Mouse (Mus musculus): ENCODE results near the gene Nlgn2. TPM values are rescaled to one million over a fixed set of nuclear protein-coding genes. Genes with fewer than 3 reads are reported as not detected.

Gene Nlgn2
- 10 to 100 TPM in 1 of 2 experiments, 1 to 10 TPM in 1; 7.9 to 10.4 TPM for total RNA-seq (2021)
- long read RNA-seq, experiment 1, partial matches to known transcripts: 0 of 4 reads
- long read RNA-seq, experiment 1, other reads (novel, unspliced or antisense): 4 of 4 reads
- long read RNA-seq, experiment 2, partial matches to known transcripts: 0 of 2 reads
- long read RNA-seq, experiment 2, other reads (novel, unspliced or antisense): 2 of 2 reads

DNA sequence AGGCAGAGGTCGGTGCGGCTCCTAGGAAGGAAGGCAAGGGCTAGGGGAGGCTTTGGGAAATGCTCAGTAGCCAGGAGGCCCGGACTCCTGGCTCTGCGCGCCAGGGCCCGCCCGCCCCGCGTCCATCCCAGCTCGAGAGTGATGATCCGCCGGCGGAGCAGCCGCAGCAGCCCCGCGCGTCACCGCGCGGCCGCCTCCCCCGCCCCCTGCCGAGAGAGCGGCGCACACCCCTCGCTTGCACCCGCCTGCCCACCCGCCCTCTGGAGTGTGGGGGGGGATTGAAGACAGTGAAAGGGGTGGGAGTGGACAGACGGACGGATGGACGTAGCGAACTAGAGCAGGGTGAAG is at the start of gene Nlgn2:
TSS of gene Nlgn2 (minus strand) at position 181 of the 348 bp plus-strand sequence.
- intact Hi-C loops (cut with DNase I): loop anchor here (2.0 to 5.0 kb wide), 2 partner anchors 35 to 40 kb away; partner anchors contain the start of gene Tmem95
- no peak for DNase-seq

DNA sequence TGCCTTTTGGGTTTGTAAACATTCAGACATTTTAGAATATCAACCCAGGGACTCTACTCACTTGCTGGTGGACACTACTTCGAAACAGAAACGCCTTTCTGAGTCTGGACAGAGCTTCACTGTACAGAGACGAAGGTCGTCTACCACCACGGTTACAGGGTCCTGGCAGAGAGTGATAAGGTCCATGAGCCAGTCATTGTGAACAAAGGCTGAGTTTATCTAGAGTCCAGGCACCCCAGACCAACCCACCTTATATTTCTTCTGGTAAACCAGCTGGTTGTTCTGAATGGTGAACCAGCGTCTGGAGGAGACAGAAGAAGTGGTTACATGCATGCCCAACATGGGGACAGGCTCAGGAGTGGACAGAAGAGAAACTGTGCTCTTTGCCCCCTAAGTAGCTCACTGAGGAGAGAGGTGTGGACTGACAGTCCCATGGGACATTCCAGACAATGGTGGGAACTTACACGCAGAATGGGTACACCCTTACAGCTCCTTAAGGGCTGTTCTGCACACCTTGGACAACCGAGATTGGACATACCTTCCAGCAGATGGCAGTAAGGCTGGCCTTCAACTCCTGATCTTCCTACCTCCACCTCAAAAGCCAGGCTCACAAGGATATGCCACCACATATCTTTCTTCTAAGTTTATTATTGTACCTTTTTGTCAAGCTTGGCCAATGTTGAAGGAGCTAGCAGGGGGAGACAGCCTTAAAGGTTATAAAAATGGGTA is 49.5 kb upstream of the Nlgn2 start:
- no peak for DNase-seq
- intact Hi-C loops (cut with DNase I): no loop called here

DNA sequence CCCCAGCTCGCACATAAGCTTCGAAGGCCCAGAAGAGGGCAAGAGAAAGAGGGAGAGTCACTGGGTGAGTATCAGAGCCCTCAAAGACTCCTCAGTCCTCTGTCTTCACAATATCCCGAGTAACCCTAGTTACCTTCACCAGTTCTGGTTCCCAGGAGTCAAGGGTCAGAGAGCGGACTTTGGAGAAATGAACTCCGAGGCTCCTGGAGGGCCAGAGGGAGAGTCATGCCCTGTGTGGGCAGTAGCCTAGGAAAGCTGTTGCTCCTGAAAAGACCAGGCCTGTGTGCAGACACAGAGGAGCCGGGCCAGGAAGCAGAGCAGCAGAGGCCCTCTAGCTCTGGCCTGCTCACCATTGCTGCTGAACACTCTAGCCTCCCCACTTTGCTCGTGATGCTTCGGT is 47.1 kb upstream of the Nlgn2 start:
- DNase-seq: no peak
- intact Hi-C loops (cut with DNase I): no loop called here

DNA sequence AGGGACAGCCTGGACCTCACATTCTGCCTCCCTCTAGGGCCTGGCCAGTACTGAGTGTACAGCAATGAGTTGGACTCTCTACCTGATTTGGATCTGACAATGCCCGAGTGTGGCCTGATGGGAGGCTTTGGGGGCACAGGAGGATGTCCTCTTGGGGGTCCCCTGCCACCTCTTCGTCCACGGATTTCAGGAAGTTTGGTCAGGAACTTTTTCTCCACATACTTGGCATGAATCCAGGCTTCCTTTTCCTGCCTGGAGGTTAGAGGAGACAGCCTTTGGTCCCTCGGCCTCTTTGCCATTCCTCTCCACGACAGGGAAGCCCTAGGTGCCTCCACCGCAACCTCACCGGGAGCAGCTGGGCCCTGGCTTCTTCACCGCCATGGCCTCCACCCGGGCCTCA is 46.7 kb upstream of the Nlgn2 start:
- DNase-seq: no peak
- intact Hi-C loops (cut with DNase I): no loop called here

DNA sequence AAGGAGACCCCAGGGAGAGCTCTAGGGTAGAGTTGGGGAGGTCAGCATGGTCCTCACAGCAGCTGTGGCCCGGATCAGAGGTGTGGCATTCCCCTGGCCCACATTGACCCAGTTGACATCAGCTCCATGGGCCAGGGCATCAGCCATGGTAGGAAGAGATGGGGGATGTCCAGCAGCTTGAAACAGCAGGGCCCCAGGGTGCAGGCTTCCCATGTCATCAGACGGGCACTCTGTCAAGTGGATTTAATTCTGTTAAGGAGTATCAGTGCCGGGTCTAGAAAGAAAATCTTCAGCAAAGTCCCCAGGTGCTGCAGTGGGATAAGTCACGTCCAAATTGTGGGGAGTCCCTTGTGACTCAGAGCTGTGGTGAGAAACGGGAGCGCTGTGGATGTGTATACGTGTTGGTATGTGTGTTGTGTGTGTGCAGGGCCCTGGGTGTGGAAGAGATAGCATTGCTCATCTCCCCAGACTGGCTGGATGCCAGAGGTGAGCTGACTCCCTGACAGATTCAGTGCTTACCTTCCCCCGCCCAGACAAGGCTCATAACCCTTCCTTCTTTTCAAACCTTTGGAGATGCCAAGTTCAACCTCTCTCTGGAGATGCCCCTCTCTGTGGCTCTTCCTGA is 46.1 kb upstream of the Nlgn2 start:
- intact Hi-C loops (cut with DNase I): no loop called here
- no peak for DNase-seq

DNA sequence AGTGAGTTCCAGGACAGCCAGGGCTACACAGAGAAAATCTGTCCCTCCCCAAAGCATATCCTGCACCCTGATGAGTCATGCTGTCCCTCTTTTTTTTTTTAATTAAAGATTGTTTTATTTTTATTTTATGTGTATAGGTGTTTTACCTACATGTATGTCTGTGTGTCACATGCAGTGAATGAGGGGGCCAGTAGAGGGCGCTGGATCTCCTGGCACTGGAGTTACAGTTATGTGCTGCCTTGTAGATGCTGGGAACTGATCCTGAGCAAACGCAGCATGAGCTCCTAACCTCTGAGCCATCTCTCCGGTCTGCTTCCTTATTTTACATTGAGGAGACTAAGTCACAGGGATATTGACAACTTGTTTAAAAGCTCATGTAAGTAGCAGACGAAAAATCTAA is 45.5 kb upstream of the Nlgn2 start:
- DNase-seq: peak in 1 of 2 experiments; percentile 43
- intact Hi-C loops (cut with DNase I): no loop called here

DNA sequence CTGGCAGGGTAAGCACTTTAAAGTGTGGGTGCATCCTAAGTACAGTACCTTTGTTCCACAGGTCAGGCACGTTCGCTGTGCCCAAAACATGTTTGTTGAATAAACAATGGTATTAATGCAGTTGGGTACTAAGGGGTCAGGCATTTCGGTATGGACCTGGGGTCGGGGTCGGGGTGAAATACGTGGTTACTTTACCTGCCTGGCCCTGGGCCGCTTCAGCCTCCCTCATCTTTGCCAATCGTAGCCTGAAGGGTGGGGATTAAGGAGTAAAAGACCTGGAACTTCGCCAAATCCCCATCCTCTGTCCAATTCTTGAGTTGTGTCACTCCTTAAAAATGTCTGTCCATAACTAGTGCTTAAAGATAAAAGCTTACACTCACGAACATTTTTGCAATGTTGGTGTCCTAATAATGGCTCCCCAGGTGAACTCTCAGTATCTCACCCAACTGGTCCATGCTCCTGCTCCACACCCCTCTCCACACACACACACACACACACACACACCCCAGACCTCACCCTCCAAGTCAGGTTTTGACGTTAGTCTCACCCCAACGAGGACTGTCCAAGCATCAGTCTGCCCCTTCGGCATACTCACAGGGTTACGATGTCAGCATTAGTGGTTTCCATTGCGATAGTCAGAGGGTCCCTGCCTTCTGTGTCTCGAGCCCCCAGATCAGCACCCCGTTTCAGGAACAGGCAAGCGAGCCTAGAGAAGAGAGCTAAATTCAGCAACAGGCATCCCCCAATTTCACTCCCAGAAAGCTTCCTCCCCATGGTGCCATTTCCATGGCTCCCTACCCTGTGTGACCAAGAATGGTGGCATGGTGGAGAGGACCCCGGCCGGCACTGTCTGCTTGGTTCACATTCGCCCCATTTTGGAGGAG is 44.4 kb upstream of the Nlgn2 start:
- DNase-seq: no peak
- intact Hi-C loops (cut with DNase I): loop anchor here (2.0 kb wide), 2 partner anchors 39 to 67 kb away; partner anchors contain the start of genes Eif5a and Slc2a4

DNA sequence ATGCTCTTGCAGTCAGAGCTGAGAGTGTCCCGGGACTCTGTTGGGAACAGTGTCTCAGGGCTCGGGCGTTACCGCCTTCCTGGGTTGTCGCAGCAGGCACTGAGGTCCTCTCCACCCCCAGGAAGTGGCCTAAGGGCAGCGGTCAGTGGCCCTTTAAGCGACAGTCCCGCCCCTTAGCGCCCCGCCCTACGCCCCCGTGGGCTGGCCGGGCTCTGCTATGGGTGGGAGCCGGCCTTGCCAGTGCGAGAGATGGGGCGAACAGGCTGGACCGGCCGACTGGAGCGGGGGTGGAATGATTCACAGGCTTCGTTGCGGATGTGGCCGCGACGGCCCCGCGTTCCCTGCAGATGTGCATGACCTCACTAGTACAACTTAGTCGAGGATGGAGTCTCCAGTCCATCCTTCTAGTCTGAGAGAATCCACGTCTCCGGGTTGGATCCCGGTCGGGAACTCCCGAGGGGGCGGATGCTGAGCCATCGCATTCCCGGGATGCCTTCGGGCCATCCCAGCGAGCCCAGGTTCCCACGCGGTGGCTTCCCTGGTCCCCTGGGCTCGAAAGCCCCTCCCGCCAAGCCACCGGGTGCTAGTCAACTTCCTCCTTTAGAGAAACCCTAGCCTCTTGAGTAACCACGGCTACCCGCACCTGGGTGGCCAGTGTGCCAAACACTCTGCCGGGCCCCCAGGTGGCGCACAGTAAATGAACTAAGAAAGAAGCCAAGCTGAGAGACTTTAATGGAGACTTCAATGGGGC is 43.4 kb upstream of the Nlgn2 start, which contains the start of gene Kctd11:
TSS of gene Kctd11 (minus strand) at position 554 of the 751 bp plus-strand sequence.
- intact Hi-C loops (cut with DNase I): loop anchor here (2.0 kb wide), 2 partner anchors 40 to 68 kb away; partner anchors contain the start of genes Eif5a and Slc2a4
- peak; percentile 92 for DNase-seq

DNA sequence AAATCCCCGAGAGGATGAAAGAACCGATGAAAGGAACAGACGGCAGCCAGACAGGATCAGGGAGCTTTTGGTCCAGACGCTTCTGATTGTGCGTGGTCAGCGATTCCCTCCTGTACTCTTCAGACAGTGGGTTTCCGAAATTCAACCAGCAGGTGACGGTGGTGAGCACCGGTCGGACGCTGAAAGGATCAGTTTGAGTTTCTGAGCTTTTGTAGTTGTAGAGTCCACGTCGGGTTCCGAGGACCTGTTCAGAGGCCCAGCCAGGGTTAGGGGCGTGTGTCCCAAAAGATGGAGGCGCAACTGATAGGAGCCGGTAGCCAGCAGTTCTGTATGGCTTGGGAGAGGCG is 42.9 kb upstream of the Nlgn2 start:
- intact Hi-C loops (cut with DNase I): loop anchor here (2.0 kb wide), 2 partner anchors 40 to 68 kb away; partner anchors contain the start of genes Eif5a and Slc2a4
- peak in 1 of 2 experiments; percentile 76 for DNase-seq

DNA sequence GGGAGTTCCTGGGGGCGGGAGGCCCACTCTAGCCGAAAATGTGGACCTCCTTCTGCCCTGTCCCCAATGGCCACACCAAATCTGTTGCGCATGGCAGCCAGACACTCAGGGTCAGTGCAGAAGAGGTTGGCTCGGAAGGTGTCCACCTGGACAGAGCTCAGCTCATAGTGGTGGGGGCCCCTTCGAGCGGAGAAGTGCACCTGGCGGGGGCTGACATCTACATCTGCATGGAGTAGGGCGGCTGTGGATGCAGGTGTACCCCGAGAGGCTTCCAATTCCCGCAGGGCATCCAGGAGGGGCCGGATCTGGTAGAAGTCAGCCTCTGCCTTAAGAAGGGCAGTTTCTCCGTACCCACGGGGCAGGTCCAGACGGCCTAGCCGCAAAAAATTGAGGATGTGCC is 42.1 kb upstream of the Nlgn2 start:
- intact Hi-C loops (cut with DNase I): loop anchor here (2.0 to 5.0 kb wide), 5 partner anchors 41 to 197 kb away; partner anchors contain the start of genes Eif5a, Nlgn2, Senp3 and Slc2a4
- DNase-seq: no peak

DNA sequence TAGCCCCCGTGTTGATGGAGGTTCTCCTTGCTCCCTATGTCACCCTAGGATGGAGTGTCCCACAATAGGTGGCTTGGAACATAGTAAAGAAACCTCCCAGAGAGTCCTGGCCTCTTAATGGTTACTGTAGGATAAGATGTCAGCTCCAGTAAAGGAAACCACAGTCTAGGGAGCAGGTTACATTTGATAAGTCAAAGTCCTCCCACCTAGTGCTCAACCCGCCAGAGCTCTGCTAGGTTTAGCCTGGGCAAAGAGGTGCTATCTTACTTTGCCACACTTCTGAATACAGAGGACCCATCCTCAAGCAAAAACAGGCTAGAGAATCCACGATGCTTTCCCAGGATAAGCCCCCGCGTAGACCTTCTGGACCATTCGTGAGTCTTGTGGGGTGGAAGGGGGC is 41.4 kb upstream of the Nlgn2 start:
- intact Hi-C loops (cut with DNase I): loop anchor here (5.0 kb wide), 3 partner anchors 42 to 197 kb away; partner anchors contain the start of genes Nlgn2, Senp3 and Tmem256
- no peak for DNase-seq

DNA sequence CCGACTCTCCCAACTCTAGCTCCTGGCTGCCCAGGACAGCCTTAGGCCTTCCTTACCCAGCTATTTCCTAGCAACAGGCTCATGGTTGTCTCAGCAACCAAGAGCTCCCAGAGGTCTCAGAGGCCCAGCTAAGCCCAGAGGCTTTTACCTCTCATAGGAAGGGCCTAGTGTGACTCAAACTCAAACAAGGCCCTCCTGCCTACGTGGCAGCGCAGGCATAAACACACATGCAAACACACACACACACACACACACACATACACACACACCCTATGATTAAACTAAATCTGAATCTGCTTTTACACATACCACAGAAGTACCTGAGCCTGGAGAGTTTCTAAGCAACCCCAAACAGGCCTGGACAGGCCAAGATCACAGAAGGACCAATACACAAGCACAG is 40.8 kb upstream of the Nlgn2 start:
- no peak for DNase-seq
- intact Hi-C loops (cut with DNase I): loop anchor here (5.0 kb wide), 3 partner anchors 41 to 196 kb away; partner anchors contain the start of genes Nlgn2, Senp3 and Tmem256

DNA sequence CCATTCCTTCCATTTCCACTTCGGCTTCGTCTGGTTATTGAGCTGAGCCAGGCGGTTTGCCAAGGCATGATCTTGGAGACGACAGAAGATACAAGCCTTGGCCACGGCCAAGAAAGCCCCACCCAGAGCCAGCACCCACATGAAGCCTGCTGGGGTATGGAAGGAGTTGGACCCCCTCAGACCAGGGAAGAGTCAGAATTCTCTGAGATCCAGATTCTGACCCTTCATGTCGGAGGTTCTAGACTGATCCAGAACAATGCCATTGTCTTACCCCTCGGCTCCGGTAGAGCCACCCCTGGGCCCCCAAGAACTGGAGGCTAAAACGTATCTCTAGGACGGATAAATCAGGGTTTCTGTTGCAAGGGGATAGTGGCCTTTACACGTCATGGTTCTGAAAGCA is 40.3 kb upstream of the Nlgn2 start, which contains the start of gene Tmem95:
TSS of gene Tmem95 (minus strand) at position 141 of the 400 bp plus-strand sequence.
- intact Hi-C loops (cut with DNase I): loop anchor here (2.0 to 5.0 kb wide), 5 partner anchors 41 to 196 kb away; partner anchors contain the start of genes Nlgn2, Senp3 and Tmem256
- DNase-seq: no peak

DNA sequence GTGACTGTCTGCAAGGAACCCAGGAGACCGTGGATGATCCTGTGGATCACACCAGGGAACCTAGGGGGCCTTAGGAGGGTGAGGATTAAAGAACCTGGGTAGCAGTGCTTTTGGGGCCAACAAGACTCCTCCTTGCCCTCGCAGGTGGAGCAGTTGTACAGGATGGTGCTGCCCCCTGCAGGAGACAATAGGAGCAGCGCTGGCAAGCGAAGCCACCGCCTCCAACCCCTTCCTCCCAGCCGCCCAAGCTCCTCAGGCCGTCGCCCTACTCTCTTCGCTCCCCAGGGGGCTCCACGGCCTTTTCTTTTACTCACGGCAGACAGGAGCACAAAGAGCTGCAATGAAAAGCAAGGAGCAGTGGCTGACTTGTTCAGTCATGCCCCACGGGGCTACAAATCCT is 39.3 kb upstream of the Nlgn2 start:
- intact Hi-C loops (cut with DNase I): loop anchor here (2.0 to 5.0 kb wide), 5 partner anchors 40 to 195 kb away; partner anchors contain the start of genes Nlgn2, Senp3 and Tmem256
- peak; percentile 89 to 93 for DNase-seq

DNA sequence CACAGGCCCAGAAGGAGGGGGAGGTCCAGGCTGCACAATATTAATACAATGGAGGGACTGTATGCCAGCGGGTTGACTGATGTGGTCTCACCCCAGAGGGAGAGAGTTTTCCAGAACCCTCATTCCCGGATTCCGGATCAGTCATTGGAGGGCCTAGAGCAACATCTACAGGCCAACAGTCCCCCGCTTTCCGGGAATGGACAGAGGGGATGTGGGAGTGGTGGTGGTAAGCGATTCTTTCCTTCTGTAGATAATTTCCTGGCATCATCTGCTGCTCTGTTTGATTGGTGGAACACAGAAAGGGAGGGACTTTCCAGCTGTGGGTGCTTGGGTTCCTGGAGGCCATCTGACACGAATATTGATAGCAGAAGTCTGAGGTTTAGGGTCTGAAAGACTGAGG is 38.6 kb upstream of the Nlgn2 start:
- intact Hi-C loops (cut with DNase I): loop anchor here (2.0 to 5.0 kb wide), 5 partner anchors 39 to 194 kb away; partner anchors contain the start of genes Nlgn2, Senp3 and Tmem256
- DNase-seq: peak; percentile 59 to 62

DNA sequence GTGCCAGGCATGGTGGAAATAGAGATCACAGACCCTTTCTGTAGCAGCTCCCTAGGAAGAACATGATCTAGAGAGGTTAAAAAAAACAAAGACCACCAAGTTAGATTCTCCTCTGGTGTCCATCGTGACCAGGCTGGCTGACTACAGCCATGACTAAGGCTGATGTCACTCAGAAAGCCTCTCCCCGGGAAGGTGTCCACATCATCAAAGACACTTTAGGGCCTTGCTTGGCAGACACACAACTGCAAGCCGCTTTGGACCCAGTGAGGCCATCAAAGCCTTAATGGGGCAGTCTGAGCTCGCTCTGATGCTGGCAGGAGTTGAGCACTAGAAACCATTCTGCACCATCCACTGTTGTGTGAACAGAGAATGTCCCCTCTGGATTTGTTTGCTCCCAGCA is 34.9 kb upstream of the Nlgn2 start:
- intact Hi-C loops (cut with DNase I): no loop called here
- no peak for DNase-seq

DNA sequence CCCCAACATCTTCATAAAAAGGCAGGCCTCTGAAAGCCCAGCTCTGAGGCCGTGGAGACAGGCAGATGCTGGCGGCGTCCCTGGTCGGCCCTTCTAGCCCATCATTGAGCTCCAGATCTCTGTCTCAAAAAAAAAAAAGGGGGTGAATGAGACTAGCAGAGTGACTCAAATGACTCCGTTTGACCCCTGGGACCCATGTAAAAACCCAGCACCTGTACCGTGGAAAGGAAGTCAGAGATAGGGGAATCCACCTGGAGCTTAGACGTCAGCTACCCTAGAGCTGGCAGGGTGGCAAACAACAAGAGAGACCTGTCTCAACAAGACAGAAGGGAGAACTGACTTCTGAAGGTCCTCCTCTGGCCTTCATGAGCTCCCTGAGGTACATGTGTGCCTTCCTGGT is 34.2 kb upstream of the Nlgn2 start:
- intact Hi-C loops (cut with DNase I): no loop called here
- no peak for DNase-seq

DNA sequence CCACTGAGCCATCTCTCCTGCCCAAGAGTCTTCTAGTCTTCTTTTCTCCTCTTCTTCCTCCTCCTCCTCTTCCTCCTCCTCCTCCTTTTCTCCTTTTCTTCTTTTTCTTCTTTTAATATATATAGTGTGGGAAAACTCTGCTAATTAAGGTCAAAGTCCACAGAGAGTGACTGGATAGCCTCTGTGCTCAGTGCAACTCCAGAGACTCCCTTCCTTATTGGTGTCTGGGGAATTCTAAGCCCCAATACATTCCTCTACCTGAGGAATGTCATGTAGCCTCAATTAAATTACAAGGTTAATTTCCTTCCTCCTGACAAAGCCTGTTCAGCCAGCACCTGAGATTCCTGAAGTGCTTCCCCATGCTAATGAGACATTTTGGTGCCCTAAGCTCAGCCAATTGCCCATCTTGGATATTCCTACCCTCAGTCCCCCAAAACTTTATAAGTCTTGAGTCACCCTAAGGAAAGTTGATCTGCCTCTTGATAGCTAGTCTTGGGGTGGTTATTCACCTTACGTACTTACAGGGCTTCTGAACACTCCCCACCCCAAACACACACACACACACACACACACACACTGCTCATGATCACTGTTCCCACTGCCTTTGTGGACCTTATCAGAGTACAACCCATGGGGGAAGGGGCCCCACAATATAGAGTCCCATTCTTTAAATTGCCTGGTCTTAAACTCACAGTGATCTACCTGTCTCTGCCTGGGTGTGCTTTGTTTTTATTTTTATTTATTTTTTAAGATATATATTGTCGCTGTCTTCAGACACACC is 32.9 kb upstream of the Nlgn2 start:
- intact Hi-C loops (cut with DNase I): no loop called here

More for the DNA sequence above, 32.9 kb upstream of the Nlgn2 start:
- DNase-seq: no peak
